Mouse (Mus musculus) heart, adult 9 months (tissue): ENCODE results near the gene Elmsan1.

ENCODE experiments used
- DNase-seq, 2 experiments: peaks; one replicate each; pipeline ENCODE4 v3.0.0; 2022; ENCODE audit warnings: low spot score in 2 of 2

The Elmsan1 gene

GRCm38 (mm10) chr12:84215758-84216440 lies 2.8 kb downstream of the Elmsan1 start:
- no peak for DNase-seq

- no peak for DNase-seq
Observed at GRCm38 (mm10) chr12:84214495-84215175, 4.0 kb downstream of the Elmsan1 start.

GRCm38 (mm10) chr12:84212297-84212696 lies 6.4 kb downstream of the Elmsan1 start:
- DNase-seq: no peak

GRCm38 (mm10) chr12:84211021-84211538 lies 7.6 kb downstream of the Elmsan1 start:
- DNase-seq: no peak

- no peak for DNase-seq
Observed at GRCm38 (mm10) chr12:84210288-84210687, 8.4 kb downstream of the Elmsan1 start.

GRCm38 (mm10) chr12:84209093-84209492 lies 9.6 kb downstream of the Elmsan1 start:
- no peak for DNase-seq

- DNase-seq: no peak
Observed at GRCm38 (mm10) chr12:84207209-84207817, 11.4 kb downstream of the Elmsan1 start.

- no peak for DNase-seq
Observed at GRCm38 (mm10) chr12:84206525-84206924, 12.2 kb downstream of the Elmsan1 start.

GRCm38 (mm10) chr12:84205659-84206185 lies 13.0 kb downstream of the Elmsan1 start:
- DNase-seq: no peak

- no peak for DNase-seq
Observed at GRCm38 (mm10) chr12:84204662-84205061, 14.0 kb downstream of the Elmsan1 start.

- DNase-seq: no peak
Observed at GRCm38 (mm10) chr12:84203778-84204216, 14.9 kb downstream of the Elmsan1 start.

GRCm38 (mm10) chr12:84203170-84203777 lies 15.4 kb downstream of the Elmsan1 start:
- DNase-seq: no peak

- DNase-seq: no peak
Observed at GRCm38 (mm10) chr12:84202561-84202960, 16.1 kb downstream of the Elmsan1 start.

- no peak for DNase-seq
Observed at GRCm38 (mm10) chr12:84201686-84202484, 16.8 kb downstream of the Elmsan1 start.

GRCm38 (mm10) chr12:84201222-84201621 lies 17.5 kb downstream of the Elmsan1 start:
- DNase-seq: no peak

- DNase-seq: no peak
Observed at GRCm38 (mm10) chr12:84198880-84199279, 19.8 kb downstream of the Elmsan1 start.

GRCm38 (mm10) chr12:84198076-84198679 lies 20.5 kb downstream of the Elmsan1 start:
- DNase-seq: no peak

- no peak for DNase-seq
Observed at GRCm38 (mm10) chr12:84195195-84195594, 23.5 kb downstream of the Elmsan1 start.

GRCm38 (mm10) chr12:84194400-84195109 lies 24.1 kb downstream of the Elmsan1 start:
- no peak for DNase-seq
